Mouse (Mus musculus) erythroblast, embryonic 14.5 days (primary cell): ENCODE measurements at regions not wholly inside any gene's neighbourhood (a gene's known extent, or its start where the extent isn't known, plus 50 kb on each side); places are given as distances from the start of the nearest gene placed in this dataset.

Source experiments
- GATA1 ChIP-seq: IDR thresholded peaks from 2 replicates; pipeline ENCODE4 v1.6.1; 2012; ENCODE audit warnings: low read length, inconsistent platforms, mixed read lengths
- TAL1 ChIP-seq: IDR thresholded peaks from 3 replicates; pipeline ENCODE4 v1.6.1; 2012; ENCODE audit warnings: low read length, inconsistent platforms, mixed read lengths

DNA sequence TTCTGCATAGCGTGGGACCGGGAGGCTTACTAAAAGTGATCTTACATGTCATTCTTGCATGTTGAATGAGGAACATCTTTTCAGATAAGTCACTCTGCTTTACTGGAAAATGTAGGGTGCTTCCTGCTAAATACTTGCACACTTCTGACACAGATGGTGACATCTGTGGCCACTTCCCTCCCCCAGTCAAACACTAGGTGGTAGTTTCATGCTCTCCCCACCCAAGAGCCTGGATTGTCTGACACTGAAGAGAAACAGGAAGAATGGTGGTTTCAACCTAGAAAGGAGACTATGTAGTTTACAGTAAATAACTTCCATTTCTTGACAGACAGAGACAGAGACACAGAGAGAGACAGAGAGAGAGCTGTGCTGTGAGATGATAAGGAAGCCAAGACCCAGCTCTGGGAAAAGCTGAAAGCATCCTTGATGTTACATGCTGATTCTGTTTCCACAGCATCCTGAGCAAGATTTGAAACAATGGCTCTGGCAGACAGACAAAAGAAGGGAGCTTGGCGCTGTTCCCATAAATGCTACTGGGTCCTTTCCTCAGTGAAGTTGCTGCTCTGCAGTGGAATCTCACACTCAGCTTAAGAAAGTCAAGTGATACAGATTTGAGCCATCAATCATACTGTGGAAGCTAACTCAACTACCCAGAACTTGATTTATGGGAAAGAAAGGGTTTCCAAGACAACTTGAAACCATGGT is 61.9 kb upstream of the Picalm start:
- TF ChIP-seq GATA1 (no peak), TAL1 (no peak; the same call in 2 of the 3 replicates)
